Mouse (Mus musculus) G1E (cell line): ENCODE results near the gene Ccdc93. TPM values are rescaled to one million over a fixed set of nuclear protein-coding genes. Genes with fewer than 3 reads are reported as not detected.

Experiments used
- ATAC-seq: 2 replicates; pipeline ENCODE4 v1.8.0; 2016; ENCODE audit warnings: mild to moderate bottlenecking; ENCODE audit not compliant: insufficient number of reproducible peaks, poor library complexity, low FRiP score, severe bottlenecking; ENCODE audit errors: extremely low read depth
- DNase-seq: peaks from one replicate; pipeline ENCODE4 v3.0.0; 2012; ENCODE audit warnings: low spot score
- H3K27me3 ChIP-seq: 2 replicates; pipeline ENCODE4 v1.6.1; 2012; ENCODE audit warnings: mild to moderate bottlenecking, low read length, inconsistent platforms; ENCODE audit not compliant: insufficient read depth
- H3K36me3 ChIP-seq: replicated peaks from 2 replicates; pipeline ENCODE3; 2012; ENCODE audit warnings: mild to moderate bottlenecking, inconsistent platforms
- H3K4me1 ChIP-seq: 2 replicates; pipeline ENCODE4 v1.6.1; 2012; ENCODE audit warnings: low read depth, low read length, inconsistent platforms, mixed read lengths; ENCODE audit not compliant: insufficient read depth
- H3K4me3 ChIP-seq: 2 replicates; pipeline ENCODE4 v1.5.1; 2012; ENCODE audit warnings: low read depth, mild to moderate bottlenecking, inconsistent platforms, low read length, moderate library complexity, mixed read lengths
- H3K9me3 ChIP-seq: replicated peaks from 2 replicates; pipeline ENCODE4 v1.6.1; 2012; ENCODE audit warnings: inconsistent platforms
- CTCF ChIP-seq: IDR thresholded peaks from 2 replicates; pipeline ENCODE4 v1.5.1; 2012; ENCODE audit warnings: low read depth, low read length, inconsistent platforms, mixed read lengths
- GATA1 ChIP-seq: IDR thresholded peaks from 2 replicates; pipeline ENCODE4 v1.6.1; 2012; ENCODE audit warnings: borderline replicate concordance, low read length, inconsistent platforms, mixed read lengths
- GATA2 ChIP-seq: IDR thresholded peaks from 2 replicates; pipeline ENCODE4 v1.6.1; 2012; ENCODE audit warnings: low read depth, low read length, inconsistent platforms, borderline replicate concordance
- POLR2AphosphoS5 ChIP-seq: IDR thresholded peaks from 2 replicates; pipeline ENCODE4 v1.6.1; 2012; ENCODE audit warnings: low read depth, low read length, inconsistent platforms; ENCODE audit not compliant: insufficient replicate concordance
- TAL1 ChIP-seq: conservative IDR thresholded peaks from 2 replicates; pipeline ENCODE4 v1.6.1; 2012; ENCODE audit warnings: low read depth, low read length, inconsistent platforms, mixed read lengths
- polyA plus RNA-seq: library from polyadenylated mRNA; stranded (reverse); fragments of >175 nt; gene quantifications from 2 replicates; pipeline ENCODE4 v1.2.3, GENCODE M21; 2012
- total RNA-seq, 2 experiments: library from RNA; stranded (forward) in 1 of 2; stranded (reverse) in 1 of 2; fragments of 200-1000 nt in 1 of 2; fragments of >200 nt in 1 of 2; fragmentation: Nextera tagmentation in 1 of 2; gene quantifications; 2 replicates each; pipeline ENCODE4 v1.2.3; 2014 to 2017

Ccdc93 gene
- total and polyA plus RNA-seq, 3 experiments: 6.4 to 44.7 (median 32.7) TPM

GRCm38 (mm10) chr1:121390421-121390820, 40.4 kb upstream of the Ccdc93 start:
- no peak for TF ChIP-seq TAL1
- no peak for TF ChIP-seq POLR2AphosphoS5
- no peak for TF ChIP-seq GATA1
- no peak for TF ChIP-seq GATA2
- no peak for TF ChIP-seq CTCF
- Histone ChIP-seq H3K4me3 (no peak overlapping the region), H3K36me3 (no peaks in the 10 kb centered on the region), H3K9me3 (no peaks in the 10 kb centered on the region), H3K4me1 (no peaks in the 10 kb centered on the region), H3K27me3 (no peaks in the 10 kb centered on the region)
- no peak for DNase-seq
- ATAC-seq: no peak

GRCm38 (mm10) chr1:121390855-121391254, 40.0 kb upstream of the Ccdc93 start:
- Histone ChIP-seq H3K4me3 (no peak overlapping the region), H3K9me3 (no peaks in the 10 kb centered on the region), H3K27me3 (no peaks in the 10 kb centered on the region), H3K36me3 (no peaks in the 10 kb centered on the region), H3K4me1 (no peaks in the 10 kb centered on the region)
- ATAC-seq (no peak), DNase-seq (no peak)
- TF ChIP-seq TAL1 (no peak), POLR2AphosphoS5 (no peak), CTCF (no peak), GATA2 (no peak), GATA1 (no peak)

GRCm38 (mm10) chr1:121393117-121393516, 37.7 kb upstream of the Ccdc93 start:
- TF ChIP-seq POLR2AphosphoS5 (no peak), GATA1 (no peak), TAL1 (no peak), GATA2 (no peak), CTCF (no peak)
- Histone ChIP-seq H3K9me3 (no peaks in the 10 kb centered on the region), H3K4me3 (no peak overlapping the region), H3K36me3 (no peaks in the 10 kb centered on the region), H3K27me3 (no peaks in the 10 kb centered on the region), H3K4me1 (no peaks in the 10 kb centered on the region)
- DNase-seq: no peak
- ATAC-seq: no peak

GRCm38 (mm10) chr1:121394764-121395163, 36.1 kb upstream of the Ccdc93 start:
- no peak for ATAC-seq
- Histone ChIP-seq H3K36me3 (no peaks in the 10 kb centered on the region), H3K4me1 (no peaks in the 10 kb centered on the region), H3K9me3 (no peaks in the 10 kb centered on the region), H3K4me3 (no peak overlapping the region), H3K27me3 (no peaks in the 10 kb centered on the region)
- no peak for DNase-seq
- TF ChIP-seq POLR2AphosphoS5: no peak

GRCm38 (mm10) chr1:121396501-121396900, 34.3 kb upstream of the Ccdc93 start:
- H3K9me3 ChIP-seq: no peaks in the 10 kb centered on the region
- no peak for ATAC-seq
- no peaks in the 10 kb centered on the region for H3K4me1 ChIP-seq
- DNase-seq: no peak
- no peak overlapping the region for H3K4me3 ChIP-seq
- no peak for TF ChIP-seq TAL1
- TF ChIP-seq CTCF: no peak
- no peak for TF ChIP-seq GATA2
- TF ChIP-seq GATA1: no peak
- TF ChIP-seq POLR2AphosphoS5: no peak
- H3K27me3 ChIP-seq: no peaks in the 10 kb centered on the region
- no peaks in the 10 kb centered on the region for H3K36me3 ChIP-seq

- Histone ChIP-seq H3K4me1 (no peaks in the 10 kb centered on the region), H3K27me3 (no peaks in the 10 kb centered on the region), H3K36me3 (no peaks in the 10 kb centered on the region), H3K4me3 (no peak overlapping the region), H3K9me3 (no peaks in the 10 kb centered on the region)
- TF ChIP-seq CTCF: no peak
- TF ChIP-seq TAL1: no peak
- no peak for TF ChIP-seq GATA1
- no peak for TF ChIP-seq GATA2
- TF ChIP-seq POLR2AphosphoS5: no peak
- DNase-seq: no peak
- no peak for ATAC-seq
These were observed 32.6 kb upstream of the Ccdc93 start for GRCm38 (mm10) chr1:121398231-121398630.
